Mouse (Mus musculus): Measurements from ENCODE around the gene Ccdc96. TPM values are rescaled to one million over a fixed set of nuclear protein-coding genes. Genes with fewer than 3 reads are reported as not detected.

Ccdc96 gene
- total RNA-seq, 2 experiments from 2014 or later: 0.19 to 0.23 TPM

- DNase-seq: peak; percentile 81
These were observed 10.1 kb upstream of the Ccdc96 start for GRCm38 (mm10) chr5:36474283-36474682.

DNA sequence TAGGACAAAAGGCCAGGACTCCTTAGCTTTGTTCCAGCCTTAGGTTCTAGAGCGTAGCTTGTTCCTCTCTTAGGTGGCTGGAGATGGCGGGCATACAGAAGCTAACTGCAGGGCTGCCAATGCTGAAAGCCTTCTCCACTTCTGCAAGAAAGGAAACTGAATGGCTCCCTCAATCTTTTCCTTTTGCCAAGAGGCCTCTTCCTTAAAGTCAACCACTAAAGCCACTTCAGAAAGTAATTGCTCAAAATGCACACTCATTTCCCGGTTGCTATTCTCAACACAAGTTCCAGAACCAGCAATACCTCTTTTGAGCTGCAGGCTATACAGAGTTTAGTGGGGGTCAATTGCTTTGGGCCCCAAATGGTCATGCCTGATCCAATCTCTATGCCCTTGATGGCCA, 6.9 kb upstream of the Ccdc96 start:
- DNase-seq: no peak

- DNase-seq: no peak
These were observed 5.6 kb upstream of the Ccdc96 start for GRCm38 (mm10) chr5:36478540-36479420.

- no peak for DNase-seq
These were observed 4.7 kb upstream of the Ccdc96 start for GRCm38 (mm10) chr5:36479735-36480134.

DNA sequence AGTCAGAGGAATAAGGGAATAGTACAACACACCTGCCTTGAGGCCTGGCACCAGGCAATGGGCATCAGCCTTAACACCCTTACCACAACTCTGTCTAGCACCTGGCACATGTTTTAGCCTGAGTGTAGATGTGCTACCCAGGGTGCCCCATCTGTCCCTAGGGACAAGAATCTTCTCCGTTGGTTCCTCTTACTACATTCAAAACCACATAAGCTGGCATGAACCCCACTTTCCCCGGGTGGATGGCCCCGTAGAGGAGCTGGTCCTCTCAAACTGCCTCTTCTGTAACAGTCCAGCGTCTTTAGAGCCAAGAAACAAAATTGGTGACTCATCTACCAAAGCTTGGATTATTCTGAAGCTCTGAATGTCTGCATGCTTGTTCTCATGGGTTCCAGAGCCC, 4.0 kb upstream of the Ccdc96 start:
- DNase-seq: no peak

DNA sequence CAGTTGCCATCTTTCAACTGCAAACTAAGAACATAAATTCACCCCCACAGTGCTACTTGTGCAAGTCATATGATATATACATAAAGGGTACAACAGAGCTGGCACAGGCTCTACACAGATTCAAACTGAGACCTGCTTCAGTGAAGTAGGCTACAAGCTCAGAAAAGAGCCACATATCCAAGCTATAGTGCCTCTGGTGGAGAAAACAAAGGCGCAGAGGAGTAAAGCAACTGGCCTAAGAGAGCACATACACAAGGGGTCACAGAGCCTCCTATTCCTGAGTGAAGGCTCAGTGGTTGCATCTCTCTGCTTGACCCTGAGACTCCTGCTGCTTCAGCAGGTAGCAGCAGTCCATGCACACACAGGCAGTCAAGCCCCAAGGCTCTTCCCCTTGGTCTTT, 3.3 kb upstream of the Ccdc96 start:
- no peak for DNase-seq

DNA sequence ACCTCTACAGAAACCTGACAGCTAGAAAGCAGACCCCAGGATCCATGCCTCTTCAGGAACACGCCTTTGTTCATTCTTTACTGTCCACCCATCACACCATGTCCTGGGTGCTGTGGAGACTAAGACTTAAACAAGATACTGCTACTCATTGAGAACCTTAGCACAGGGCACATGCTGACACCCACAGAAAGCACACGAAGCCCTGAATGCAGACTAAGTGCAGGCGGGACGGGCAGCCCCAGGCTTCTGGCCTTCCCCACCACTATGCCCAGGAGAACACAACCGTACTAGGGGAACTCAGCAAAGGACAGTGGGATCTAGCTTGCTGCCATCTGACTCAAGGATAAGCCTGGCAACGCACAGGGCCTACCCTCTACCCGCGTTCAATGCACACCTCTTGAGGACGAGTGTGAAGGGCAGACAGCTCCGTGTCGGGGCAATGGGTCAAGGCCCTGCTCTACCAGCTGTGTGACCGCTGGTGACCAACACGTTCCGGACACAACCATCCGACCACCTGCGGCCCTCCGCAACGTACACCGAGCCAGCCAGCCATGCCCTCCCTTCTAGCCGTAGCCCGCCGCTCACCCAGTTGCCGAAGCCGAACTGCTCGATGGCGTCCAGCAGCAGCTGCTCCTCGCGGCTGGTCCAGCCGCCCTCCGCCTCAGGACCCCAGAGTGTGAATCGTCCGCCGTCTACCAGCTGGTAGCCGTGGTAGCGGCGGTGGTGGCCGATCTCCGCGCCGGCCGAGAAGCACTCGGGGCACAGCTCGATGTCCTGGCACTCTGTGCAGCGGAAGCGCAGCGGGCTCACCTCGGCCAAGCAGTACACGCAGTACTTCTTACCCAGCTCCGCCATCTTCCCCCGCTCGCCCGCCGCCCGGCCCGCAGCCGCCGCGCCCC, 936 bp upstream of the Ccdc96 start:
- peak; percentile 59 for DNase-seq

- DNase-seq: no peak
These were observed 918 bp downstream of the Ccdc96 start for GRCm38 (mm10) chr5:36485306-36485705.

- peak; percentile 49 for DNase-seq
These were observed 4.8 kb downstream of the Ccdc96 start for GRCm38 (mm10) chr5:36489225-36489624.

DNA sequence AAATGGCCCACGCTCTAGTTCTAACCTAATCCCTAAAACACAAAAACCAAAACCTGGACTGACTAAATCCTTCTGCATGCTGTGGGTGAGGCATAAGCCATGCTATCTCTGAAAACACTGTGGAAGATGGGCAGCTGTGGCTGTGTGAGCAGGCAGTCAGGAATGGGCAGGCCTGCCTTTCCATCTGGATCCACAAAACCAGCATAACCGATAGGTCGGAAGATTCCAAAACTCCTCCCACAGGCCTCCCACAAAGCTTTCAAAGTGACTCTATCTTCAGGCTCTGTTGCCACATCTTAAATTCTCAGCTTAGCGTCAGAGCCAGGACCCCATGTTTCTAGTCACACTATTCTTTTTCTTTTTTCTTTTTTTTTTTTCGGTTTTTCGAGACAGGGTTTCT, 9.5 kb downstream of the Ccdc96 start:
- no peak for DNase-seq

- DNase-seq: no peak
These were observed 10.3 kb downstream of the Ccdc96 start for GRCm38 (mm10) chr5:36494709-36495108.

- no peak for DNase-seq
These were observed 20.8 kb downstream of the Ccdc96 start for GRCm38 (mm10) chr5:36505235-36505634.

- no peak for DNase-seq
These were observed 21.3 kb downstream of the Ccdc96 start for GRCm38 (mm10) chr5:36505643-36506042.

GRCm38 (mm10) chr5:36508351-36508750, 24.0 kb downstream of the Ccdc96 start:
- DNase-seq: no peak

GRCm38 (mm10) chr5:36510956-36511355, 26.6 kb downstream of the Ccdc96 start:
- DNase-seq: no peak

DNA sequence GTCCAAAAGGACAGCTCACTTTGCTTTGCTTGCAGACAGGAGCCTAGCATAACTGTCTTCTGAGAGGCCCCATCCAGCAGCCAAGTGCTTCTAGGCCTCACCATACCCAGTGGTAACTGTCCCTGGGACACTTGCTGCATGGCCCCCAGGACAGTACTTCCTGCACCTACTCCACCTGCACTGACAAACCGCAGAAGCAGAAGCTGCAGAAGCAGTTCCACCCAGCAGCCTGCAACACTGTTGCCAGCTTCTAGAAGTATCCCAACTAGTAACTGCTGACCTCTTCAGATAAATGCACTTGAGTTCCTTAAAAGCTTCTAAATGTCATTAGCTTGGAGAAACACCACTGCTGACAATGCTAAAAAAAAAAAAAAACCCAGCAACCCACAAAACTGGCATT, 30.7 kb downstream of the Ccdc96 start:
- no peak for DNase-seq

DNA sequence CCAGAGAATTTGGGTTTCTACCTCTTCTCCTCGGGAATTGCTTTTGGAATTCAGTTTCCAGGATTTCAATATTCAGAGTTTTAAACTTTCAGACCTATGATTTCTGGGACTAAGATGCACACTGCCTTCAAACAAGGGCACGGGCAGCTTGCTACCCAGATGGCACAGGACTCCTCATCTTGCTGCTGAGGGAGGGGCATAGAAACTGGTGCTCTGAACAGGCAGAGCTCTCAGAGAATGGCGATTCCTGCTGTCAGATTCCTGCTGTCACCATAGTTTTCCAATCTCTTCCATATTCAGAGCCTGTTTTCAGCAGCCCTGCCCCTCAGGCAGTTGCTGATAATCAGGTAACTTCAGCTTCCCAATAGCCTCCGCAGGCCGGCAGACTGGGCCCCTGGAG, 31.2 kb downstream of the Ccdc96 start:
- no peak for DNase-seq

DNA sequence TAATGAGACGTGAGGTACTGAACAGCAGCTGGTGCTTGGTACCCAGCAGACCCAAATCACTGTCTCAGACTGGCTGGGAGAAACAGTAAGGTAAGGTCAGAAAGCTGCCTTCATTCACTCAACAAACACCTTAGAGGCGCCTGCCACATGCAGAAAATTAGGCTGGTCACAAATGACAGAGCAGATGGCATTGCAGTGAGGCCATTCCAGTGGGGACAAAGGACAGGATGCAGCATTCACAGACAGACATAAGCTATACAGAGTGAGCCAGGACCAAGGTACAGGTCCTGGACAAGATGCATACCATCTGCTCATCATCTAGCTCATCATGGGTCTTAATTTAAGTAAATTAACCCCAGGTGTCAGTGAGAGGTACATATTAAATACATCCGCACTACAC, 33.2 kb downstream of the Ccdc96 start:
- DNase-seq: no peak

- DNase-seq: no peak
These were observed 35.4 kb downstream of the Ccdc96 start for GRCm38 (mm10) chr5:36519751-36520150.

- peak; percentile 50 for DNase-seq
These were observed 38.4 kb downstream of the Ccdc96 start for GRCm38 (mm10) chr5:36522782-36523181.

- DNase-seq: no peak
These were observed 38.9 kb downstream of the Ccdc96 start for GRCm38 (mm10) chr5:36523219-36523703.

- DNase-seq: no peak
These were observed 40.8 kb downstream of the Ccdc96 start for GRCm38 (mm10) chr5:36525216-36525615.

DNA sequence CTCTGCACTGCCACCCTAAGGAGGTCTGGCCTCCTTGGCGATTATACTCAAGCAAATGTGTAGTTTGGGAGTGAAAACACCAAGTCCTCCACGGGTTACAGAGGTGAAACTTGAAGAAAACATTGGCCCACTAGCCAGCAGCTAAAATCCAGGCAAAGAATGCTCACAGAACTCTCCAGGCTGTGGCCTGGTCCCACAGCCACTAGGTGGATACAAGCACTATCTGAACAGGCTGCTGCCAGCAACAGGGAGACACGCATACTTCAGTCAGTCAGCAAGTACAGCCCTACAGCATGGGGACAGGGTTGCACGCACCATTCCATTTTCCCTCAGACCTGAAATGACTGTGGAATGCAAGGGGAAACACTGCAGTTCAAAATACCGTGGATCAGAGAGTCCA, 41.9 kb downstream of the Ccdc96 start:
- peak; percentile 35 for DNase-seq
